Mouse (Mus musculus): ENCODE results near the gene Gm20737.
"Not testable (repeated sequence)": the region's sequence is repeated elsewhere in the genome, so short reads cannot be mapped to it uniquely, and the experiment has no call there.

DNA sequence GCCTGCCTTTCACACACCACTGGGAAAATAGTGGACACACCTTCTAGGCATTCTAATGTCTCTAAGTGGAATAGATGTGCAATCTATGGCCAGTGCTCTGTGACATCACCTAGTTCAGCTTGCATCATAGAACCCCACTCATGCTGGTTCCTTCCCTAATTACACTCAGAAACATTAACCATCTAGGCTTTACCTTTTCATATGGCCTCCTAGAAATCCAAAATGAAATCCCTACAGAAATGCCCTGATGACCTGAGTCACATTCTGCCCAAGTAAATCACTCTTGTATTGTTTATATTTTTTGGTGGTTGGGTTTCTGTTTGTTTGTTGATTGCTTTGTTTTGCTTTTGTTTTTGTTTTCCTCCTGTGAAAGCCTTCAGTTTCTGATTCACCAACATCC lies at the start of gene Gm20737:
- TF ChIP-seq CTCF (IDR thresholded peaks at IDR 0.05; ENCODE audit: borderline replicate concordance, extremely low read depth, insufficient read depth, insufficient read length); POLR2A (IDR thresholded peaks at IDR 0.05; ENCODE audit: borderline replicate concordance, extremely low read depth, insufficient read depth, insufficient read length, poor library complexity, severe bottlenecking): not testable (repeated sequence)

All from brain, embryonic 14.5 days (tissue).